Mouse (Mus musculus) liver, embryonic 11.5 days (tissue): ENCODE data around the gene Erbb2. TPM values are rescaled to one million over a fixed set of nuclear protein-coding genes. Genes with fewer than 3 reads are reported as not detected.

ENCODE experiments used
- ATAC-seq: fragments of 200-750 bp; cut with Nextera tagmentation; replicated peaks from 2 replicates; pipeline ENCODE4 v1.8.0; 2017; ENCODE audit warnings: moderate number of reproducible peaks, mild to moderate bottlenecking, moderate TSS enrichment, moderate library complexity; ENCODE audit not compliant: low FRiP score
- DNase-seq: peaks from one replicate; pipeline ENCODE4 v3.0.0-alpha.2; 2017; ENCODE audit warnings: low spot score
- H3K27ac ChIP-seq: fragments of 300-500 bp; sonication (generic); 2 replicates; pipeline ENCODE4 v1.5.1; 2014; ENCODE audit warnings: mild to moderate bottlenecking, low read depth, low read length, control low read depth
- H3K27me3 ChIP-seq: fragments of 300-500 bp; sonication (generic); replicated peaks from 2 replicates; pipeline ENCODE4 v1.6.1; 2014; ENCODE audit warnings: low read length, mixed read lengths; ENCODE audit not compliant: control insufficient read depth, insufficient read depth
- H3K36me3 ChIP-seq: fragments of 300-500 bp; sonication (generic); 2 replicates; pipeline ENCODE4 v1.6.1; 2014; ENCODE audit warnings: mild to moderate bottlenecking, low read length, moderate library complexity, mixed read lengths; ENCODE audit not compliant: control insufficient read depth, insufficient read depth
- H3K4me1 ChIP-seq: fragments of 300-500 bp; sonication (generic); replicated peaks from 2 replicates; pipeline ENCODE4 v1.6.1; 2014; ENCODE audit warnings: low read length, mixed read lengths; ENCODE audit not compliant: control insufficient read depth, insufficient read depth
- H3K4me2 ChIP-seq: fragments of 300-500 bp; sonication (generic); 2 replicates; pipeline ENCODE4 v1.6.1; 2014; ENCODE audit warnings: mild to moderate bottlenecking, control low read depth, moderate library complexity
- H3K4me3 ChIP-seq: fragments of 300-500 bp; sonication (generic); 2 replicates; pipeline ENCODE4 v1.5.1; 2014; ENCODE audit warnings: low read depth, low read length, control low read depth
- H3K9ac ChIP-seq: fragments of 300-500 bp; sonication (generic); 2 replicates; pipeline ENCODE4 v1.6.1; 2014; ENCODE audit warnings: low read depth, low read length, control low read depth
- H3K9me3 ChIP-seq: fragments of 300-500 bp; sonication (generic); 2 replicates; pipeline ENCODE4 v1.6.1; 2016; ENCODE audit warnings: low read length, inconsistent platforms, mixed read lengths; ENCODE audit not compliant: control insufficient read depth
- WGBS: fragments of 180-500 bp; shearing (Covaris S2); extraction: QIAGEN DNeasy Blood & Tissue Kit; methylation state at CpG from one replicate; pipeline ENCODE4 v1.1.7; 2014; 5-methylcytosine and 5-hydroxymethylcytosine counted together
- polyA plus RNA-seq: library from polyadenylated mRNA; unstranded; fragments of >200 nt; fragmentation: Nextera tagmentation; extraction: Ambion mirVana; gene quantifications from 2 replicates; pipeline ENCODE4 v1.2.1, GENCODE M21; 2014

Erbb2 gene
- polyA plus RNA-seq, 1 experiment from 2014 or later: 13.5 TPM

GRCm38 (mm10) chr11:98400161-98400726, 12.0 kb upstream of the Erbb2 start, which contains the start of gene Pgap3:
TSS of gene Pgap3 (minus strand) at chr11:98400490.
- H3K4me3 ChIP-seq: peak within 1 kb of the TSS; percentile 76
- H3K4me2 ChIP-seq: peak within 1 kb of the TSS; percentile 82
- H3K4me1 ChIP-seq: peaks cover 5% of the 10 kb centered on the region; the same call in 1 of the 2 replicates
- no peaks in the 10 kb centered on the region for H3K9me3 ChIP-seq
- peak within 1 kb of the TSS; percentile 92 for H3K27ac ChIP-seq
- ATAC-seq (peak; percentile 89), DNase-seq (peak; percentile 89)
- H3K36me3 ChIP-seq: no peaks in the 10 kb centered on the region
- no peaks in the 10 kb centered on the region; the same call in 1 of the 2 replicates for H3K27me3 ChIP-seq
- WGBS: under 1% methylated on average over 40 of the region's 40 CpGs
- H3K9ac ChIP-seq: peak within 1 kb of the TSS; percentile 83

GRCm38 (mm10) chr11:98400816-98401215, 11.5 kb upstream of the Erbb2 start:
- 54% methylated on average over 3 of the region's 3 CpGs for WGBS
- ATAC-seq (no peak), DNase-seq (no peak)
- no peaks in the 10 kb centered on the region for H3K9me3 ChIP-seq
- H3K4me3 ChIP-seq: peak overlapping the region; percentile 76
- peak overlapping the region; percentile 83 for H3K9ac ChIP-seq
- H3K27me3 ChIP-seq: no peaks in the 10 kb centered on the region; the same call in 1 of the 2 replicates
- no peak overlapping the region; the same call in 1 of the 2 replicates for H3K27ac ChIP-seq
- H3K4me2 ChIP-seq: peak overlapping the region; percentile 82
- no peaks in the 10 kb centered on the region for H3K36me3 ChIP-seq
- H3K4me1 ChIP-seq: peaks cover 4% of the 10 kb centered on the region; the same call in 1 of the 2 replicates

GRCm38 (mm10) chr11:98406621-98407020, 5.6 kb upstream of the Erbb2 start:
- no peak for ATAC-seq
- no peaks in the 10 kb centered on the region for H3K36me3 ChIP-seq
- WGBS: 80% methylated on average over 6 of the region's 6 CpGs
- no peak overlapping the region for H3K9ac ChIP-seq
- no peak overlapping the region for H3K27ac ChIP-seq
- H3K4me3 ChIP-seq: no peak overlapping the region
- no peaks in the 10 kb centered on the region for H3K9me3 ChIP-seq
- no peak overlapping the region for H3K4me2 ChIP-seq
- H3K4me1 ChIP-seq: peaks cover 10% of the 10 kb centered on the region
- H3K27me3 ChIP-seq: peaks cover 26% of the 10 kb centered on the region
- DNase-seq: no peak

GRCm38 (mm10) chr11:98408872-98409271, 3.4 kb upstream of the Erbb2 start:
- H3K9me3 ChIP-seq: no peaks in the 10 kb centered on the region
- H3K4me3 ChIP-seq: no peak overlapping the region
- DNase-seq: no peak
- peaks cover 48% of the 10 kb centered on the region for H3K27me3 ChIP-seq
- H3K9ac ChIP-seq: no peak overlapping the region
- 58% methylated on average over 8 of the region's 8 CpGs for WGBS
- H3K4me1 ChIP-seq: peaks cover 10% of the 10 kb centered on the region
- no peak for ATAC-seq
- peak overlapping the region; percentile 34 for H3K4me2 ChIP-seq
- H3K36me3 ChIP-seq: no peaks in the 10 kb centered on the region
- H3K27ac ChIP-seq: no peak overlapping the region

GRCm38 (mm10) chr11:98409341-98409822, 2.9 kb upstream of the Erbb2 start:
- Histone ChIP-seq H3K27ac (no peak overlapping the region), H3K9ac (no peak overlapping the region), H3K27me3 (peaks cover 53% of the 10 kb centered on the region), H3K9me3 (no peaks in the 10 kb centered on the region), H3K4me2 (peak overlapping the region; percentile 34), H3K4me1 (peaks cover 12% of the 10 kb centered on the region), H3K36me3 (no peaks in the 10 kb centered on the region), H3K4me3 (no peak overlapping the region)
- DNase-seq (no peak), ATAC-seq (no peak; the same call in 1 of the 2 replicates)
- 6% methylated on average over 9 of the region's 10 CpGs for WGBS

- Histone ChIP-seq H3K9me3 (no peaks in the 10 kb centered on the region), H3K36me3 (no peaks in the 10 kb centered on the region), H3K27me3 (peaks cover 66% of the 10 kb centered on the region), H3K9ac (peak overlapping the region; percentile 55), H3K4me1 (peaks cover 15% of the 10 kb centered on the region), H3K27ac (peak overlapping the region; percentile 80), H3K4me2 (peak overlapping the region; percentile 66), H3K4me3 (peak overlapping the region; percentile 68)
- WGBS: 1% methylated on average over 40 of the region's 40 CpGs
- DNase-seq (no peak), ATAC-seq (no peak)
Measured at GRCm38 (mm10) chr11:98412797-98413301, 579 bp downstream of the Erbb2 start.

- H3K36me3 ChIP-seq: no peaks in the 10 kb centered on the region
- peaks cover 14% of the 10 kb centered on the region for H3K4me1 ChIP-seq
- H3K4me3 ChIP-seq: peak overlapping the region; percentile 68
- H3K4me2 ChIP-seq: peak overlapping the region; percentile 66
- 36% methylated on average over 7 of the region's 7 CpGs for WGBS
- H3K9me3 ChIP-seq: no peaks in the 10 kb centered on the region
- ATAC-seq (no peak), DNase-seq (no peak)
- no peak overlapping the region for H3K27ac ChIP-seq
- peaks cover 66% of the 10 kb centered on the region for H3K27me3 ChIP-seq
- no peak overlapping the region for H3K9ac ChIP-seq
Measured at GRCm38 (mm10) chr11:98413731-98414130, 1.5 kb downstream of the Erbb2 start.

- H3K27me3 ChIP-seq: peaks cover 62% of the 10 kb centered on the region
- no peak for DNase-seq
- H3K27ac ChIP-seq: no peak overlapping the region
- H3K4me1 ChIP-seq: peaks cover 9% of the 10 kb centered on the region
- 25% methylated on average over 2 of the region's 2 CpGs for WGBS
- H3K36me3 ChIP-seq: no peaks in the 10 kb centered on the region
- no peaks in the 10 kb centered on the region for H3K9me3 ChIP-seq
- H3K9ac ChIP-seq: no peak overlapping the region
- no peak for ATAC-seq
- peak overlapping the region; percentile 66 for H3K4me2 ChIP-seq
- peak overlapping the region; percentile 68; the same call in 1 of the 2 replicates for H3K4me3 ChIP-seq
Measured at GRCm38 (mm10) chr11:98414162-98414561, 1.9 kb downstream of the Erbb2 start.

- Histone ChIP-seq H3K27ac (no peak overlapping the region), H3K4me3 (no peak overlapping the region), H3K9ac (no peak overlapping the region), H3K4me2 (no peak overlapping the region), H3K4me1 (peaks cover 5% of the 10 kb centered on the region; the same call in 1 of the 2 replicates), H3K9me3 (no peaks in the 10 kb centered on the region), H3K27me3 (peaks cover 36% of the 10 kb centered on the region), H3K36me3 (no peaks in the 10 kb centered on the region; the same call in 1 of the 2 replicates)
- 69% methylated on average over 1 of the region's 1 CpGs for WGBS
- ATAC-seq (no peak), DNase-seq (no peak)
Measured at GRCm38 (mm10) chr11:98417074-98417473, 4.8 kb downstream of the Erbb2 start.
